Mouse (Mus musculus) forebrain, embryonic 13.5 days (tissue): ENCODE results near the gene Anapc2. TPM values are rescaled to one million over a fixed set of nuclear protein-coding genes. Genes with fewer than 3 reads are reported as not detected.

Experiments used
- ATAC-seq: fragments of 200-750 bp; cut with Nextera tagmentation; 2 replicates; pipeline ENCODE4 v1.8.0; 2017
- H3K27ac ChIP-seq: fragments of 300-500 bp; sonication (generic); 2 replicates; pipeline ENCODE4 v1.5.1; 2015; ENCODE audit warnings: inconsistent platforms, mild to moderate bottlenecking, moderate library complexity
- H3K27me3 ChIP-seq: fragments of 300-500 bp; sonication (generic); 2 replicates; pipeline ENCODE4 v1.6.1; 2015; ENCODE audit warnings: mild to moderate bottlenecking, inconsistent platforms
- H3K36me3 ChIP-seq: fragments of 300-500 bp; sonication (generic); 2 replicates; pipeline ENCODE4 v1.6.1; 2015; ENCODE audit warnings: mild to moderate bottlenecking, inconsistent platforms; ENCODE audit not compliant: poor library complexity, severe bottlenecking
- H3K4me1 ChIP-seq: fragments of 300-500 bp; sonication (generic); 2 replicates; pipeline ENCODE4 v1.6.1; 2015; ENCODE audit warnings: inconsistent platforms
- H3K4me2 ChIP-seq: fragments of 300-500 bp; sonication (generic); 2 replicates; pipeline ENCODE4 v1.6.1; 2015; ENCODE audit warnings: inconsistent platforms, mild to moderate bottlenecking, moderate library complexity
- H3K4me3 ChIP-seq: fragments of 300-500 bp; sonication (generic); 2 replicates; pipeline ENCODE4 v1.5.1; 2015; ENCODE audit warnings: mild to moderate bottlenecking, inconsistent platforms
- H3K9ac ChIP-seq: fragments of 300-500 bp; sonication (generic); 2 replicates; pipeline ENCODE4 v1.6.1; 2015; ENCODE audit warnings: mild to moderate bottlenecking, inconsistent platforms
- H3K9me3 ChIP-seq: fragments of 300-500 bp; sonication (generic); replicated peaks from 2 replicates; pipeline ENCODE4 v1.6.1; 2016; ENCODE audit warnings: inconsistent platforms
- WGBS: fragments of 180-500 bp; shearing (Covaris S2); methylation state at CpG from one replicate; pipeline ENCODE4 v1.1.7; 2015; 5-methylcytosine and 5-hydroxymethylcytosine counted together
- polyA plus RNA-seq: library from polyadenylated mRNA; unstranded; fragments of >200 nt; fragmentation: Nextera tagmentation; extraction: Ambion mirVana; gene quantifications from 2 replicates; pipeline ENCODE4 v1.2.1, GENCODE M21; 2015

Gene Anapc2
- polyA plus RNA-seq, 1 experiment from 2014 or later, result 126 TPM

GRCm38 (mm10) chr2:25278928-25279882, 6.9 kb downstream of the Anapc2 start:
- Histone ChIP-seq H3K9me3 (no peaks in the 10 kb centered on the region), H3K4me3 (no peak overlapping the region), H3K4me1 (peaks cover 5% of the 10 kb centered on the region; the same call in 1 of the 2 replicates), H3K4me2 (no peak overlapping the region), H3K9ac (no peak overlapping the region), H3K27me3 (no peaks in the 10 kb centered on the region), H3K27ac (no peak overlapping the region), H3K36me3 (peaks cover 97% of the 10 kb centered on the region)
- 59% methylated on average over 13 of the region's 13 CpGs for WGBS
- peak; percentile 55; the same call in 1 of the 2 replicates for ATAC-seq

- Histone ChIP-seq H3K27ac (no peak overlapping the region), H3K9ac (no peak overlapping the region), H3K27me3 (peaks cover 32% of the 10 kb centered on the region), H3K4me1 (peaks cover 11% of the 10 kb centered on the region; the same call in 1 of the 2 replicates), H3K9me3 (no peaks in the 10 kb centered on the region), H3K36me3 (peaks cover 59% of the 10 kb centered on the region), H3K4me3 (no peak overlapping the region), H3K4me2 (no peak overlapping the region)
- WGBS, result 96% methylated on average over 2 of the region's 2 CpGs
- no peak for ATAC-seq
Measured at GRCm38 (mm10) chr2:25285551-25285950, 13.3 kb downstream of the Anapc2 start.

DNA sequence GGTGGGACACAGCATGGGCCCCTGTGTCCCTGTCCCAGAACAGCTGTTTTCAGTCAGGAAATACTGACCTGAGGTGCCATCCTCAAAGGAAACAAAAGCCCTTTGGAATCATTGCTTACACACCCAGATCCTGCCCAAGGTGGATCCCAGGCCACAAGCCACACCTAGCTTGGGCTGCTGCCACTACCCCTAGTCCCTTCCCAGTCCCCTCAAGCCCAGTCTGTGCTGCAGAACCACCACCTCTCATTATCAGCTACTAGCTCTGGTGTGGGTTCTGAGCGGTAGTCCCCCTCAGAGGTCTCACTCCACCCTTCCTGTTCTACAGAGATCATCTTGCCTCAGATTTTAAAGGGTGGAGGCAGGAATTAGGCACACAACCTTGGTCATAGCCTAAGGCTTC, 14.0 kb downstream of the Anapc2 start:
- WGBS, result 84% methylated on average over 1 of the region's 1 CpGs
- no peak overlapping the region for H3K9ac ChIP-seq
- no peak overlapping the region for H3K27ac ChIP-seq
- ATAC-seq, result no peak
- no peaks in the 10 kb centered on the region for H3K9me3 ChIP-seq
- no peak overlapping the region for H3K4me3 ChIP-seq
- no peak overlapping the region for H3K4me2 ChIP-seq
- peaks cover 40% of the 10 kb centered on the region for H3K27me3 ChIP-seq
- H3K4me1 ChIP-seq, result peaks cover 18% of the 10 kb centered on the region; the same call in 1 of the 2 replicates
- peaks cover 51% of the 10 kb centered on the region for H3K36me3 ChIP-seq

DNA sequence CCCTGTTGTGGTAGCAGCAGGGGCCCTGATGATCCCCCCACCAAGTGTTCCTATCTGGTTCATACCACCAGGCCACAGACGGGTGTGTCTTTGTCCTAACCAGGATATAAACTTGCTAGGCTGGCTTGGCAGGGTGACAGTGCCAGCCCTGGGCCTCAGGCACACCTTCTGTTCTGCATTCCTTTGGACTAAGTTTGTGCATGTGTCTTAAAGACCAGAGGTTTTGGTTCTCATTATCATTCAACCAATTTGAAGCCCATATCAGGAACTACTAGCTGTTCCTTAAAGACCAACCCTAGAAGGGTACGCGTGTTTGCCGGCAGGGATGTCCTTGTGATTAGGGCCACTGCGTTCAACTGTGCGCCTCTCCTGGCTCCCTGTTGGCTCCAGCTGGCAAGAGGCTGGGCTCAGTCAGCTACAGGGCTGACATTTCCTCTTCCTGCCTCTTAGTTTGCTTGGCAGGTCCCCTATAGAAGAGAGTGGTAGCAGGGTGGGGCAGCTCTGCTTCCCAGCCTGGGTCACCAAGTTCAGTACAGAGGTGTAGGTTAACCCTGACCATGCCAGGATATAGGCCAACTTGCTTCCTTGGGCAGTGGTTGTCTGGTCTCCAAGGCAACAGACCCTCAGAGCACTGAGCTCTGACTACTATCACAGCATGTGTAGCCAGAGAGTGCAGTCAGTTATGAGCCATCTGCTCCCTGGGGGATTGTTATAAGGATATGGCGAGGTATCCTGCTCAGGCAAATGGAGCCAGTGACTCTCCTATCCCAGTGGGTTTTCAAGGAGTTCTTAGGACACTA, 14.8 kb downstream of the Anapc2 start:
- Histone ChIP-seq H3K27me3 (peaks cover 47% of the 10 kb centered on the region), H3K9ac (no peak overlapping the region), H3K4me1 (peaks cover 19% of the 10 kb centered on the region), H3K27ac (no peak overlapping the region), H3K9me3 (no peaks in the 10 kb centered on the region), H3K36me3 (peaks cover 46% of the 10 kb centered on the region), H3K4me3 (no peak overlapping the region), H3K4me2 (no peak overlapping the region)
- ATAC-seq, result no peak
- 62% methylated on average over 7 of the region's 7 CpGs for WGBS

DNA sequence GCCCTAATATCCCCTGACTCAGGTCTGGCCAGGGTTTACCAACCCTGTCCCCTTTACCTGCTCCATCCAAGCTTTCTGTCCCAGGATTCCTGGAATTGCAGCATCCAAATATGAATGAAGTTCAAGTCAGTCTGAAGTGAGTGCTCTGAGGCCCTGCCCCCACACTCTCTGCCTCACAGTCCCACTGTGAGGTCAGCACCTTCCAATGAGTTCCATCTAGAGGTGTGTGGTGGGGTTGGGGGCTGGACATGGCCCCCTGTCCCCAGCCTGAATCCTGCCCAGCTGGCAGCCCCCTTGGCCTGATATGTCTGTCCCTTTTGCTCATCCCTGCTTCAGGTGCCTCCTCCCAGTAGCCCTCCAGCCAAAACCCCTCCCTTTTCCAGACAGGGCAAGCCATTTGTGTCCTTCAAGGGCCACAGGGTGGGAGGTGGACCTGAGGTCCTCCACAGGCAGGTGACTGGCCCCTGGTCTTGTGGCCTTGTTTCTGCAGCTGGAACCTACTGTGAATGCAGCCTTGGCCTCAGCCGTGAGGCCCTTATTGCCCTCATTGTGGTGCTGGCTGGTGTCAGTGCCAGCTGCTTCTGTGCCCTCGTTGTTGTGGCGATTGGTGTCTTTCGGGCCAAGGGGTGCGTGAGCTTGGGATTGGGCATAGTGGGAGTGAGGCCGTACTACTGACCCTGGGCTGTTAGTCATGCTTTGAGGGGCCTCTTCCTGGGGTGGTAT, 15.8 kb downstream of the Anapc2 start, which contains the start of gene Tmem210:
Gene Tmem210 (plus strand): TSS at position 219 of the 723 bp plus-strand sequence.
- Histone ChIP-seq H3K4me1 (peaks cover 26% of the 10 kb centered on the region), H3K4me2 (no peak within 1 kb of the TSS), H3K9ac (no peak within 1 kb of the TSS), H3K27ac (no peak within 1 kb of the TSS), H3K27me3 (peaks cover 58% of the 10 kb centered on the region), H3K4me3 (no peak within 1 kb of the TSS), H3K9me3 (no peaks in the 10 kb centered on the region), H3K36me3 (peaks cover 36% of the 10 kb centered on the region)
- WGBS, result 85% methylated on average over 6 of the region's 6 CpGs
- no peak for ATAC-seq

DNA sequence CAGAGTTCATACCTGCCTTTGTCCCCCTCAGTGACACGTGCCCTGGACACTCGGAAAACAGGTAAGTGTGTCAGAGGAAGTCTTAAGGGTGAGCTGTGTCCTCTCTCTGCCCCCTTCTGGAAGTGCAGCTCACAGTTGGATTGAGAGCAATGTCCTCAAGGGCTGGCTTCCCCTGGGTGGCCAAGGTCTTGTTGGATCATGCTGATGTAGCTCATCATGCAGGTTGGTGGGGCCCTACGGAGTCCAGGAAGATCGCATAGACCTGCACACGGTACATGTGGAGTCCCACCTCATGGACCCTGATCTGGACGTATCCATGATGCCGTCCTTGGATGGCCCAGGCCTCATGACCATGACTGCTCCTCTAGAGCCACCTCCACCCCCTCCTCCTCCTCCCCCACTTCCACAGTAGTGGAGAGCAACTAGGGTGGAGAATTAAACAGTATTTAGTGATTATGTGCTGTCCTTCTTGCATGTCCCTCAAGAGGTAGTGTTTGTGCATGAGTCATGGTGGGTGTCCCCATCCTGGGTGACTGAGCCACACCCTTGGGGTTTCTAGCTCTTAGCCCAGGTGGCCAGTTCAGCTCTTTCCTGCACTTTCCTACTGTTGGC, 16.6 kb downstream of the Anapc2 start:
- no peak for ATAC-seq
- Histone ChIP-seq H3K4me3 (no peak overlapping the region), H3K36me3 (peaks cover 29% of the 10 kb centered on the region), H3K4me1 (peaks cover 26% of the 10 kb centered on the region), H3K27me3 (peaks cover 65% of the 10 kb centered on the region), H3K9me3 (no peaks in the 10 kb centered on the region), H3K27ac (no peak overlapping the region), H3K9ac (no peak overlapping the region), H3K4me2 (no peak overlapping the region)
- 75% methylated on average over 7 of the region's 7 CpGs for WGBS

DNA sequence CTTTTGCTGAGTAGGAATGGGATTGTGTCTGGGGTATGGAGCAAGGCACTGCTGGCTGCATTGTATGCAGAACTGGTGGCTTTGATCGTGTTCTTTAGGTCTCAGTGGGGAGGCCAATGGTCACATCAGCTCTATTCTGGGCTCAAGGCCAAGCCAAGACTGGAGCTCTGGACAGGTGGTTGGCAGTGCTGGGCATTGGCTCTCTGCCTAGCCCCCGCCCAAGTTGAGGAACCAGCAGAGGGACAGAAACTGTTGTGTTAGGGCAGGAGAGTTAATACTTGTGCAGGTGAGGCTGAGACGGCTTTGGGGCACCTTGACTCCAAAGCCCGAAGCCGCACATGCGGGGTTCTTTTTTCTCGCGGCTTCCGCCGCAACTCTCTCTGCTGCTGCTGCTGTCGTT, 17.4 kb downstream of the Anapc2 start, which contains the start of gene Lrrc26:
Gene Lrrc26 (plus strand): TSS at position 265 of the 400 bp plus-strand sequence.
- peak within 1 kb of the TSS; percentile 51 for H3K4me2 ChIP-seq
- no peaks in the 10 kb centered on the region for H3K9me3 ChIP-seq
- no peak for ATAC-seq
- peak within 1 kb of the TSS; percentile 27 for H3K4me3 ChIP-seq
- WGBS, result 9% methylated on average over 11 of the region's 11 CpGs
- peaks cover 21% of the 10 kb centered on the region for H3K36me3 ChIP-seq
- peaks cover 26% of the 10 kb centered on the region for H3K4me1 ChIP-seq
- H3K27me3 ChIP-seq, result peaks cover 73% of the 10 kb centered on the region
- peak within 1 kb of the TSS; percentile 21 for H3K9ac ChIP-seq
- H3K27ac ChIP-seq, result no peak within 1 kb of the TSS

DNA sequence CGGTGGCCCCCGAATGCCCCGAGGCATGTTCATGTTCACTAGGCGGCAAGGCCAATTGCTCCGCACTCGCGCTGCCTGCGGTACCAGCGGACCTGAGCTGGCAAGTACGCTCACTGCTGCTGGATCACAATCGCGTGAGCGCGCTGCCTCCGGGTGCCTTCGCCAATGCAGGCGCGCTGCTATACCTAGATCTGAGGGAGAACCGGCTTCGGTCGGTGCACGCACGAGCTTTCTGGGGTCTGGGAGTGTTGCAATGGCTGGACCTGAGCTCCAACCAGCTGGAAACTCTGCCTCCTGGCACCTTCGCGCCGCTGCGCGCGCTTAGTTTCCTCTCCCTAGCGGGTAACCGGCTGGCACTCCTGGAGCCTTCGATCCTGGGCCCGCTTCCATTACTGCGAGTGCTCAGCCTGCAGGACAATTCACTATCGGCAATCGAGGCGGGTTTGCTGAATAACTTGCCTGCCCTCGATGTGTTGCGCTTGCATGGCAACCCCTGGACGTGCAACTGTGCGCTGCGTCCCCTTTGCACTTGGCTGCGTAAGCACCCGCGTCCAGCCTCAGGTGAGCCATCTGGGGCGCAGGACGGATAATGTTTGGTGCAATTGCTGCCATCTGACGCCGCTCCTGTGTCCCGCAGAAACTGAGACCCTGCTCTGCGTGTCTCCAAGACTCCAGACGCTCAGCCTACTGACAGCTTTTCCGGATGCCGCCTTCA, 18.0 kb downstream of the Anapc2 start:
- Histone ChIP-seq H3K36me3 (peaks cover 15% of the 10 kb centered on the region), H3K27me3 (peaks cover 78% of the 10 kb centered on the region), H3K9me3 (no peaks in the 10 kb centered on the region), H3K27ac (no peak overlapping the region), H3K4me3 (peak overlapping the region; percentile 27), H3K9ac (peak overlapping the region; percentile 21), H3K4me2 (peak overlapping the region; percentile 51), H3K4me1 (peaks cover 26% of the 10 kb centered on the region)
- WGBS, result 2% methylated on average over 54 of the region's 54 CpGs
- ATAC-seq, result no peak

DNA sequence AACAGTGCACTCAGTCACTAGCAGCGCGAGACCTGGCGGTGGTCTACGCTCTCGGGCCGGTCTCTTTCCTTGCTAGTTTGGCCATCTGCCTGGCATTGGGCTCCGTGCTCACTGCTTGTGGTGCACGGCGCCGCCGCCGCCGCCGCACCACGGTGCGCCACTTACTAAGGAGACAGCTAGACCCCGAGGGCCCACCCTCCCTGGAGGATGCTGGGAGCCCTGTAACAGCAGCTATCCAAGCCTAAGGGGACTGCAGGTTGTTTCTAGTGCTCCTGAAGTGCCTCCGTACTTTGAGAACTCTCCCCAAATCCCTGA, 18.5 kb downstream of the Anapc2 start:
- Histone ChIP-seq H3K27me3 (peaks cover 83% of the 10 kb centered on the region), H3K9ac (peak overlapping the region; percentile 21; the same call in 1 of the 2 replicates), H3K4me3 (peak overlapping the region; percentile 27), H3K27ac (no peak overlapping the region), H3K4me2 (peak overlapping the region; percentile 51), H3K4me1 (peaks cover 26% of the 10 kb centered on the region), H3K9me3 (no peaks in the 10 kb centered on the region), H3K36me3 (peaks cover 10% of the 10 kb centered on the region)
- no peak for ATAC-seq
- WGBS, result under 1% methylated on average over 18 of the region's 18 CpGs

DNA sequence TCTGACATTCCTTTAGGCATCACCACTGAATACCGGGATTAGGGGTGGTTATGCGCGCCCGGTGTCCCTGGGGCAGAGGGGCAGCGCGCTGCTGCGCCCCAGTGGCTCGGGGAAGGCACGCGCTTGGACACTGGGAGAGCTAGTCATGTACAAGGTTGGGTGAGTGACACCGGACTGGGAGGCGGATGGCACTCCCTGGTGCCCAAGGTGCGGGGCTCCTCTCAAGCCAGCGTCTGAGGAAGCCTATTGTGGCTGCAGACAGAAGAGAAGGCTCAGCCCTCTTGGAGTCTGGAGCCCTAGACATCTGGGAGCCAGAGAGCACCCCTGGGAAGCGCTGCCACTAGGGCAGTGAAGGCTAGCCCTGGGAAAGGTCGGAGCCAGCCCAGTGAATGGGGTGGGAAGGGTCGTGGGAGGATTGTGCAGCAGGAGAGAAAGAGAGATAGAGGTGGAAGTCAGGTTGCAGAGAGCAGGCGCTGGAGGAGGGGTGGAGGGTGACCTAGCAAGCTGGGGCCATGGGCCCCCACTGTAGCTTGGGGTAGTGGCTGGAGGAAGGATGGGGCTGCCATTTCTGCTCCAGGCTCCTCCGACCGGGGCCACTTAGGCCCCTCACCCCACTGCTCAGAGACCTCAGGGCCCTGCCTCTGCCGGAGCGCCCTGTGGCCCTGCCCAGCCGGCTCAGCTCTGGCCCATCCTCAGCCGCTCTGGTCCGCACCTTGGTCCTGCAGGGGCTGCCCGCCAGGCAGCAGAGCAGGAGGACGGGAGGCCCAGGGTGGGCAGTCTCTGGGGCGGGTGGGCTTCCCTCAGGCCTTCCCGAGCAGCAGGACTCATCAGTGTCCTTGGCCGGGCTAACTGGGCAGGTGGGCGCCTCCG, 19.1 kb downstream of the Anapc2 start:
- 3% methylated on average over 32 of the region's 32 CpGs for WGBS
- Histone ChIP-seq H3K4me3 (peak overlapping the region; percentile 27), H3K4me2 (peak overlapping the region; percentile 51), H3K27ac (no peak overlapping the region), H3K36me3 (peaks cover 3% of the 10 kb centered on the region), H3K27me3 (peaks cover 90% of the 10 kb centered on the region), H3K4me1 (peaks cover 26% of the 10 kb centered on the region), H3K9me3 (no peaks in the 10 kb centered on the region), H3K9ac (peak overlapping the region; percentile 43; the same call in 1 of the 2 replicates)
- ATAC-seq, result peak; percentile 22; the same call in 1 of the 2 replicates
